Mouse (Mus musculus) cerebral cortex, adult 2 months (tissue): ENCODE measurements around the gene Nup93.

Experiments used
- WGBS: fragments of 180-500 bp; shearing (Covaris S2); methylation state at CpG from one replicate; pipeline ENCODE4 v1.1.7; 2018; 5-methylcytosine and 5-hydroxymethylcytosine counted together

The Nup93 gene

GRCm38 (mm10) chr8:94317249-94317648 lies 102.9 kb downstream of the Nup93 start:
- 80% methylated on average over 2 of the region's 2 CpGs for WGBS

- WGBS: 89% methylated on average over 2 of the region's 2 CpGs
Observed at GRCm38 (mm10) chr8:94317691-94318090, 103.3 kb downstream of the Nup93 start.

GRCm38 (mm10) chr8:94320036-94320435 lies 105.7 kb downstream of the Nup93 start:
- 85% methylated on average over 2 of the region's 2 CpGs for WGBS

GRCm38 (mm10) chr8:94322083-94322482 lies 107.7 kb downstream of the Nup93 start:
- WGBS: 43% methylated on average over 4 of the region's 4 CpGs

- 59% methylated on average over 6 of the region's 6 CpGs for WGBS
Observed at GRCm38 (mm10) chr8:94323041-94323440, 108.7 kb downstream of the Nup93 start.

- WGBS: 59% methylated on average over 12 of the region's 12 CpGs
Observed at GRCm38 (mm10) chr8:94324071-94324470, 109.7 kb downstream of the Nup93 start.

GRCm38 (mm10) chr8:94326016-94326415 lies 111.7 kb downstream of the Nup93 start:
- WGBS: 60% methylated on average over 4 of the region's 4 CpGs

- WGBS: 72% methylated on average over 21 of the region's 21 CpGs
Observed at GRCm38 (mm10) chr8:94328932-94329728, 114.8 kb downstream of the Nup93 start, which contains the start of gene Slc12a3. Slc12a3 (plus strand) TSS chr8:94329201.

- 23% methylated on average over 4 of the region's 4 CpGs for WGBS
Observed at GRCm38 (mm10) chr8:94330733-94331132, 116.4 kb downstream of the Nup93 start.

- WGBS: 57% methylated on average over 5 of the region's 5 CpGs
Observed at GRCm38 (mm10) chr8:94333345-94333744, 119.0 kb downstream of the Nup93 start.

GRCm38 (mm10) chr8:94337559-94337958 lies 123.2 kb downstream of the Nup93 start:
- 84% methylated on average over 8 of the region's 8 CpGs for WGBS

GRCm38 (mm10) chr8:94340796-94341195 lies 126.4 kb downstream of the Nup93 start:
- WGBS: 90% methylated on average over 7 of the region's 7 CpGs

GRCm38 (mm10) chr8:94342691-94343090 lies 128.3 kb downstream of the Nup93 start:
- WGBS: 90% methylated on average over 10 of the region's 10 CpGs

- 11% methylated on average over 6 of the region's 6 CpGs for WGBS
Observed at GRCm38 (mm10) chr8:94343290-94343689, 128.9 kb downstream of the Nup93 start.

- WGBS: 93% methylated on average over 11 of the region's 11 CpGs
Observed at GRCm38 (mm10) chr8:94343778-94344320, 129.5 kb downstream of the Nup93 start.

- WGBS: 91% methylated on average over 4 of the region's 4 CpGs
Observed at GRCm38 (mm10) chr8:94345657-94346056, 131.3 kb downstream of the Nup93 start.

GRCm38 (mm10) chr8:94346264-94346663 lies 131.9 kb downstream of the Nup93 start:
- WGBS: 95% methylated on average over 13 of the region's 13 CpGs

GRCm38 (mm10) chr8:94348425-94348824 lies 134.1 kb downstream of the Nup93 start:
- WGBS: 79% methylated on average over 9 of the region's 9 CpGs

- 93% methylated on average over 7 of the region's 7 CpGs for WGBS
Observed at GRCm38 (mm10) chr8:94354069-94354531, 139.7 kb downstream of the Nup93 start.

- WGBS: 77% methylated on average over 4 of the region's 4 CpGs
Observed at GRCm38 (mm10) chr8:94354571-94354970, 140.2 kb downstream of the Nup93 start.

- WGBS: 85% methylated on average over 6 of the region's 6 CpGs
Observed at GRCm38 (mm10) chr8:94357220-94357619, 142.9 kb downstream of the Nup93 start.

- WGBS: 54% methylated on average over 5 of the region's 5 CpGs
Observed at GRCm38 (mm10) chr8:94358541-94358940, 144.2 kb downstream of the Nup93 start.

- WGBS: 88% methylated on average over 6 of the region's 6 CpGs
Observed at GRCm38 (mm10) chr8:94361774-94362431, 147.5 kb downstream of the Nup93 start.
